Mouse (Mus musculus) cerebellum, adult 2 months (tissue): ENCODE results near the gene Bin2.

Source experiments
- CTCF ChIP-seq: fragments of 200-500 bp; IDR thresholded peaks from 2 replicates; pipeline ENCODE4 v1.5.1; 2011; ENCODE audit warnings: low read depth, mild to moderate bottlenecking, control low read depth, low read length, moderate library complexity, borderline replicate concordance; ENCODE audit not compliant: insufficient read depth
- POLR2A ChIP-seq: fragments of 200-500 bp; IDR thresholded peaks from 2 replicates; pipeline ENCODE4 v1.6.1; 2011; ENCODE audit warnings: low read length, control low read depth, borderline replicate concordance; ENCODE audit not compliant: insufficient read depth

- TF ChIP-seq CTCF, result no peak
- no peak for TF ChIP-seq POLR2A
These were observed 36.0 kb downstream of the Bin2 start for GRCm38 (mm10) chr15:100633341-100633740.
